Mouse (Mus musculus): ENCODE data around the gene Cpeb3.
"Not testable (repeated sequence)": the region's sequence is repeated elsewhere in the genome, so short reads cannot be mapped to it uniquely, and the experiment has no call there.

Cpeb3 gene

GRCm38 (mm10) chr19:37156040-37156439 is 52.4 kb downstream of the Cpeb3 start:
- no peak for DNase-seq (ENCODE audit: low spot score in 2 of 2)

GRCm38 (mm10) chr19:37147145-37147544 is 61.3 kb downstream of the Cpeb3 start:
- DNase-seq (ENCODE audit: low spot score in 2 of 2): no peak

GRCm38 (mm10) chr19:37145846-37146245 is 62.6 kb downstream of the Cpeb3 start:
- no peak for DNase-seq (ENCODE audit: low spot score in 2 of 2)

- no peak for DNase-seq (ENCODE audit: low spot score in 2 of 2)
Observed at GRCm38 (mm10) chr19:37145401-37145800, 63.0 kb downstream of the Cpeb3 start.

- DNase-seq (ENCODE audit: low spot score in 2 of 2): no peak
Observed at GRCm38 (mm10) chr19:37141623-37142022, 66.8 kb downstream of the Cpeb3 start.

GRCm38 (mm10) chr19:37137133-37137532 is 71.3 kb downstream of the Cpeb3 start:
- DNase-seq (ENCODE audit: low spot score in 2 of 2): no peak

- DNase-seq (ENCODE audit: low spot score in 2 of 2): not testable (repeated sequence)
Observed at GRCm38 (mm10) chr19:37135459-37135858, 72.9 kb downstream of the Cpeb3 start.

- no peak for DNase-seq (ENCODE audit: low spot score in 2 of 2)
Observed at GRCm38 (mm10) chr19:37133666-37134065, 74.7 kb downstream of the Cpeb3 start.

- no peak for DNase-seq (ENCODE audit: low spot score in 2 of 2)
Observed at GRCm38 (mm10) chr19:37131660-37132059, 76.7 kb downstream of the Cpeb3 start.

GRCm38 (mm10) chr19:37128461-37128860 is 79.9 kb downstream of the Cpeb3 start:
- no peak for DNase-seq (ENCODE audit: low spot score in 2 of 2)

GRCm38 (mm10) chr19:37127018-37127567 is 81.3 kb downstream of the Cpeb3 start:
- DNase-seq (ENCODE audit: low spot score in 2 of 2): no peak

- DNase-seq (ENCODE audit: low spot score in 2 of 2): no peak
Observed at GRCm38 (mm10) chr19:37124961-37125360, 83.4 kb downstream of the Cpeb3 start.

- DNase-seq (ENCODE audit: low spot score in 2 of 2): no peak
Observed at GRCm38 (mm10) chr19:37119281-37119680, 89.1 kb downstream of the Cpeb3 start.

- no peak for DNase-seq (ENCODE audit: low spot score in 2 of 2)
Observed at GRCm38 (mm10) chr19:37115824-37116223, 92.6 kb downstream of the Cpeb3 start.

- DNase-seq (ENCODE audit: low spot score in 2 of 2): no peak
Observed at GRCm38 (mm10) chr19:37115374-37115773, 93.0 kb downstream of the Cpeb3 start.

GRCm38 (mm10) chr19:37111831-37112230 is 96.6 kb downstream of the Cpeb3 start:
- no peak for DNase-seq (ENCODE audit: low spot score in 2 of 2)

GRCm38 (mm10) chr19:37110494-37110893 is 97.9 kb downstream of the Cpeb3 start:
- DNase-seq (ENCODE audit: low spot score in 2 of 2): no peak

- no peak for DNase-seq (ENCODE audit: low spot score in 2 of 2)
Observed at GRCm38 (mm10) chr19:37109853-37110252, 98.5 kb downstream of the Cpeb3 start.

GRCm38 (mm10) chr19:37100689-37101088 is 107.7 kb downstream of the Cpeb3 start:
- no peak for DNase-seq (ENCODE audit: low spot score in 2 of 2)

GRCm38 (mm10) chr19:37095666-37096330 is 112.6 kb downstream of the Cpeb3 start:
- DNase-seq (ENCODE audit: low spot score in 2 of 2): no peak

- no peak for DNase-seq (ENCODE audit: low spot score in 2 of 2)
Observed at GRCm38 (mm10) chr19:37093181-37093580, 115.2 kb downstream of the Cpeb3 start.

- no peak for DNase-seq (ENCODE audit: low spot score in 2 of 2)
Observed at GRCm38 (mm10) chr19:37090146-37091061, 118.0 kb downstream of the Cpeb3 start.

Data from frontal cortex, postnatal 10 days (tissue).